Comparison of ENCODE assay signal across 8 mouse cellular contexts in the genomic region with DNA sequence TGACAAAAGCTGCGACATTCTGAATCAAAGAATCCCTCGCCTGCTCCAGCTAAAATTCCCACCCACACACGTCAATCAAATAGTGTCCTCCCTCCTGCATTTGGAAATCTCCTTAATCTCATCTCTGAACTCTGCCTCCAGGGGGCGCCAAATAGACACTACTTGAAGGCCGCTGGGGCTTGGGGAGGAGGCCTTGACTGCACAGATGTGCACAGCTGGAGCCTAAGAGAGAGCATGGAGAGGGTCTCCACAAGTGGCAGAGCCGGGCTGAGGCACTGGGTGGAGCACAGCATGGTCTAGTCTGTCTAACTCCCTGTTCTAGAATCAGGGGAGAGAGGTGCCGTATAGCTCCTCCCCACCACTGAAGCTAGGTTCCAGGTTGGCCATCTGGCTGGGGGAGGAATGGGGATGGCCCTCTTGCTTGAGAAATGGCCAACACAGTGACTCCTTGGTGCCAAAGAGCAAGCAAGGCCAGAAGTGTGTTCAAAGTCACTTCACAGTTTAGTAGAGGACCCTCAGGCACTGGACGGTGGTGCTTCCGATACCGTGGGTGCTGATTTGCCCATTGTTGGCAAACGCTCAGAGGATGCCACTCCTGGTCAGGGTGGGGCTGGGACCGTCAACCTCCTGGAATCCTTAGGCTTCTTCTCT. TPM values are rescaled to one million over a fixed set of nuclear protein-coding genes. Genes with fewer than 3 reads are reported as not detected.
A peak's percentile ranks its signal among the peaks of the same experiment; 100 is the strongest.
DNase-seq lines count a peak whose midpoint lies in the region; ATAC-seq lines count a peak whose summit lies in the region.

No protein-coding gene starts in this region.

- H3K4me3 ChIP-seq in heart, embryonic 11.5 days (ENCODE audit: low read depth, low read length) = no peak overlapping the region
- H3K4me3 ChIP-seq in limb, embryonic 11.5 days (ENCODE audit: low read depth, low read length) = no peak overlapping the region
- no peak overlapping the region for H3K4me3 ChIP-seq in neural tube, embryonic 12.5 days

- WGBS in heart, embryonic 11.5 days (ENCODE audit: insufficient replicate concordance) = 44% methylated on average over 12 of the region's 12 CpGs
- 45% methylated on average over 12 of the region's 12 CpGs for WGBS in limb, embryonic 11.5 days
- 48% methylated on average over 12 of the region's 12 CpGs for WGBS in neural tube, embryonic 12.5 days

- no peak overlapping the region for H3K27ac ChIP-seq in heart, embryonic 11.5 days (ENCODE audit: low read depth, low read length)
- no peak overlapping the region for H3K27ac ChIP-seq in limb, embryonic 11.5 days (replicated peaks; ENCODE audit: low read depth, low read length)
- H3K27ac ChIP-seq in neural tube, embryonic 12.5 days = no peak overlapping the region

- peaks cover 3% of the 10 kb centered on the region; the same call in 1 of the 2 replicates for H3K4me1 ChIP-seq in heart, embryonic 11.5 days (ENCODE audit: control insufficient read depth, insufficient read depth, low read length)
- no peaks in the 10 kb centered on the region for H3K4me1 ChIP-seq in limb, embryonic 11.5 days (ENCODE audit: control insufficient read depth, insufficient read depth, low read length)
- 0 out of 2 replicates have a peak, but pooled peaks cover 4% of the 10 kb centered on the region for H3K4me1 ChIP-seq in neural tube, embryonic 12.5 days

- peaks cover 9% of the 10 kb centered on the region for H3K27me3 ChIP-seq in heart, embryonic 11.5 days (ENCODE audit: control insufficient read depth, insufficient read depth, low read length)
- H3K27me3 ChIP-seq in limb, embryonic 11.5 days (ENCODE audit: control insufficient read depth, insufficient read depth, low read length) = no peaks in the 10 kb centered on the region
- no peaks in the 10 kb centered on the region for H3K27me3 ChIP-seq in neural tube, embryonic 12.5 days (replicated peaks)

- no peak overlapping the region for H3K4me2 ChIP-seq in heart, embryonic 11.5 days
- H3K4me2 ChIP-seq in limb, embryonic 11.5 days (ENCODE audit: low read depth, severe bottlenecking) = no peak overlapping the region
- no peak overlapping the region for H3K4me2 ChIP-seq in neural tube, embryonic 12.5 days (replicated peaks)

- H3K36me3 ChIP-seq in heart, embryonic 11.5 days (ENCODE audit: control insufficient read depth, insufficient read depth, low read length) = no peaks in the 10 kb centered on the region
- H3K36me3 ChIP-seq in limb, embryonic 11.5 days (ENCODE audit: control insufficient read depth, insufficient read depth, low read length) = no peaks in the 10 kb centered on the region
- no peaks in the 10 kb centered on the region for H3K36me3 ChIP-seq in neural tube, embryonic 12.5 days

- H3K9ac ChIP-seq in heart, embryonic 11.5 days (ENCODE audit: low read depth, low read length) = no peak overlapping the region
- H3K9ac ChIP-seq in limb, embryonic 11.5 days (ENCODE audit: low read length) = no peak overlapping the region
- no peak overlapping the region for H3K9ac ChIP-seq in neural tube, embryonic 12.5 days

- ATAC-seq in heart, embryonic 11.5 days (replicated peaks; ENCODE audit: insufficient number of reproducible peaks, low FRiP score, low TSS enrichment) = no peak
- no peak for ATAC-seq in limb, embryonic 11.5 days (ENCODE audit: insufficient number of reproducible peaks, low FRiP score, low TSS enrichment, low read depth)
- 0 out of 2 replicates have a peak, but pooled peaks have one; percentile 25 for ATAC-seq in neural tube, embryonic 12.5 days (ENCODE audit: low FRiP score, low read depth)

- DNase-seq in heart, adult 18-20 months = peak; percentile 85 to 97
- peak; percentile 76 to 90 for DNase-seq in cerebellum, postnatal 14 days
- peak; percentile 75 to 76 for DNase-seq in gastrocnemius, adult 8-10 months (ENCODE audit: low spot score in 2 of 2)
- DNase-seq in kidney, adult 8-10 months = peak; percentile 52 to 79
- DNase-seq in limb, embryonic 11.5 days (ENCODE audit: low spot score) = peak; percentile 91
- peak; percentile 34 for DNase-seq in telencephalon, adult 2 months (ENCODE audit: low read depth, low spot score)

- H3K9me3 ChIP-seq in heart, embryonic 11.5 days (replicated peaks; ENCODE audit: control insufficient read depth, low read length) = no peaks in the 10 kb centered on the region
- H3K9me3 ChIP-seq in limb, embryonic 11.5 days (ENCODE audit: control insufficient read depth, low read length) = no peaks in the 10 kb centered on the region
- H3K9me3 ChIP-seq in neural tube, embryonic 12.5 days = no peaks in the 10 kb centered on the region

RNA-seq across cellular contexts. Expression of gene Tpbgl, which starts 32.6 kb away (rescaled TPM):
- total RNA-seq in heart, adult 18-20 months (2021) = 1 to 10 TPM; 2.3 to 3.2 TPM
- 1.4 and 1.5 TPM in 2 replicates for polyA plus RNA-seq in heart, embryonic 11.5 days (2014; fragmentation: Nextera tagmentation; extraction: Ambion mirVana)
- total RNA-seq in gastrocnemius, adult 8-10 months (2022) = 10 to 100 TPM; 52.4 to 77.6 (median 63.1) TPM
- polyA plus RNA-seq in limb, embryonic 11.5 days (2014; fragmentation: Nextera tagmentation; extraction: Ambion mirVana) = 0.12 and 0.13 TPM in 2 replicates
- polyA plus RNA-seq in neural tube, embryonic 12.5 days (2016; fragmentation: Nextera tagmentation; extraction: Ambion mirVana) = 2.9 TPM in 2 replicates

RNA-seq across cellular contexts. Expression of gene Slco2b1, which starts 51.6 kb away (rescaled TPM):
- 1 to 10 TPM; 9.2 to 9.7 TPM for total RNA-seq in heart, adult 18-20 months (2021)
- polyA plus RNA-seq in heart, embryonic 11.5 days (2014; fragmentation: Nextera tagmentation; extraction: Ambion mirVana) = 0.36 and 0.39 TPM in 2 replicates
- total RNA-seq in gastrocnemius, adult 8-10 months (2022) = 1 to 10 TPM; 2.5 to 5.8 (median 4.3) TPM
- 0.72 and 0.79 TPM in 2 replicates for polyA plus RNA-seq in limb, embryonic 11.5 days (2014; fragmentation: Nextera tagmentation; extraction: Ambion mirVana)
- 3.7 and 4.7 TPM in 2 replicates for polyA plus RNA-seq in neural tube, embryonic 12.5 days (2016; fragmentation: Nextera tagmentation; extraction: Ambion mirVana)

Comparison
In these comparisons a context has a peak if more than half of its experiments do, and no peak if none do; other contexts are left out.
1. DNase-seq: peak in every context shown above with its lines; median percentile 91 in heart, adult 18-20 months; 91 in limb, embryonic 11.5 days; 83 in cerebellum, postnatal 14 days; 76 in gastrocnemius, adult 8-10 months; 66 in kidney, adult 8-10 months; 34 in telencephalon, adult 2 months.